In genomic region chr14:100090517-100090916, GRCm38 (mm10) we compare ENCODE assay signal across 13 mouse cellular contexts.
DNase-seq lines count a peak whose midpoint lies in the region; ATAC-seq and TF ChIP-seq lines count a peak whose summit lies in the region.
"Had no signal": no experiment of that assay in that cellular context is flagged by ENCODE, and none has a peak within 500 bp of the region (broad histone marks: within the 10 kb centered on the region; RNA-seq: fewer than 3 reads in every experiment).

No protein-coding gene starts in this region.

- no peak for TF ChIP-seq POLR2A in kidney, adult 2 months (IDR thresholded peaks at IDR 0.05; ENCODE audit: low read depth, low read length)

- no peak for TF ChIP-seq EP300 in stomach, postnatal 0 days (optimal IDR thresholded peaks at IDR 0.05)

- TF ChIP-seq CTCF in kidney, adult 2 months (conservative IDR thresholded peaks at IDR 0.05; ENCODE audit: insufficient read depth, insufficient read length, low read depth, low read length), result peak; percentile 53
- peak; percentile 38 for TF ChIP-seq CTCF in midbrain, postnatal 0 days (IDR thresholded peaks at IDR 0.05)
- TF ChIP-seq CTCF in Patski (IDR thresholded peaks at IDR 0.05), result peak; percentile 58
- peak; percentile 60 for TF ChIP-seq CTCF in stomach, postnatal 0 days (IDR thresholded peaks at IDR 0.05; ENCODE audit: low read depth)

- no peaks in the 10 kb centered on the region for H3K36me3 ChIP-seq in kidney, adult 2 months (ENCODE audit: control insufficient read depth, insufficient read depth, low read length)
- no peaks in the 10 kb centered on the region for H3K36me3 ChIP-seq in kidney, embryonic 16.5 days (ENCODE audit: insufficient read depth, low read length)
- H3K36me3 ChIP-seq in midbrain, postnatal 0 days (ENCODE audit: insufficient read depth, low read length), result no peaks in the 10 kb centered on the region
- H3K36me3 ChIP-seq in midbrain, embryonic 16.5 days (ENCODE audit: control insufficient read depth, insufficient read depth, low read length), result no peaks in the 10 kb centered on the region
- H3K36me3 ChIP-seq in stomach, postnatal 0 days (ENCODE audit: control insufficient read depth, insufficient read depth, low read length), result no peaks in the 10 kb centered on the region
- H3K36me3 ChIP-seq: embryonic facial prominence, embryonic 13.5 days; hindbrain, embryonic 15.5 days; liver, embryonic 15.5 days had no signal

- ATAC-seq in kidney, embryonic 16.5 days (ENCODE audit: low FRiP score, low TSS enrichment), result no peak
- no peak for ATAC-seq in midbrain, postnatal 0 days (ENCODE audit: low FRiP score)
- ATAC-seq in midbrain, embryonic 16.5 days, result no peak
- ATAC-seq in Patski, result no peak
- ATAC-seq in stomach, postnatal 0 days (ENCODE audit: low FRiP score, low TSS enrichment), result no peak

- CTCF ChIA-PET in Patski (lab: Charles Lee), result interaction anchor here (1.0 to 1.6 kb wide), 5 partner anchors 13 to 74 kb away, joined by 3 to 5 read pairs (median 3); no protein-coding TSS in a partner anchor

- DNase-seq in kidney, adult 2 months, result peak; percentile 11
- DNase-seq in midbrain, postnatal 0 days (ENCODE audit: low spot score), result no peak
- DNase-seq in Patski (ENCODE audit: low read depth, low spot score), result no peak
- no peak for DNase-seq in stomach, postnatal 0 days (ENCODE audit: low spot score)
- no peak for DNase-seq in cerebellum, adult 18-20 months
- DNase-seq: cerebellum, adult 9-10 months; midbrain, embryonic 14.5 days; right cerebral cortex, postnatal 25 days had no signal

- H3K9ac ChIP-seq in kidney, embryonic 16.5 days (replicated peaks; ENCODE audit: low read length), result no peak overlapping the region
- H3K9ac ChIP-seq in midbrain, postnatal 0 days (replicated peaks; ENCODE audit: low read length, poor library complexity, severe bottlenecking), result no peak overlapping the region
- no peak overlapping the region for H3K9ac ChIP-seq in midbrain, embryonic 16.5 days (ENCODE audit: low read depth, low read length)
- H3K9ac ChIP-seq in stomach, postnatal 0 days (ENCODE audit: low read length), result no peak overlapping the region
- H3K9ac ChIP-seq: embryonic facial prominence, embryonic 13.5 days; hindbrain, embryonic 15.5 days; liver, embryonic 15.5 days had no signal

- H3K27me3 ChIP-seq in kidney, adult 2 months (replicated peaks; ENCODE audit: control insufficient read depth, insufficient read depth, low read length), result no peaks in the 10 kb centered on the region
- H3K27me3 ChIP-seq in kidney, embryonic 16.5 days (ENCODE audit: insufficient read depth, low read length), result no peaks in the 10 kb centered on the region
- no peaks in the 10 kb centered on the region for H3K27me3 ChIP-seq in midbrain, postnatal 0 days (ENCODE audit: insufficient read depth, low read length)
- H3K27me3 ChIP-seq in midbrain, embryonic 16.5 days (ENCODE audit: control insufficient read depth, insufficient read depth, low read depth, low read length), result no peaks in the 10 kb centered on the region
- H3K27me3 ChIP-seq in Patski, result no peaks in the 10 kb centered on the region
- H3K27me3 ChIP-seq in stomach, postnatal 0 days (ENCODE audit: control insufficient read depth, insufficient read depth, low read length), result no peaks in the 10 kb centered on the region
- H3K27me3 ChIP-seq: embryonic facial prominence, embryonic 13.5 days; hindbrain, embryonic 15.5 days; liver, embryonic 15.5 days had no signal

- no peaks in the 10 kb centered on the region for H3K9me3 ChIP-seq in kidney, embryonic 16.5 days (ENCODE audit: low read length)
- no peaks in the 10 kb centered on the region for H3K9me3 ChIP-seq in midbrain, postnatal 0 days (ENCODE audit: low read length)
- H3K9me3 ChIP-seq in midbrain, embryonic 16.5 days (replicated peaks; ENCODE audit: control insufficient read depth, low read length, poor library complexity, severe bottlenecking), result no peaks in the 10 kb centered on the region
- no peaks in the 10 kb centered on the region for H3K9me3 ChIP-seq in stomach, postnatal 0 days (ENCODE audit: control insufficient read depth, low read length)
- H3K9me3 ChIP-seq: embryonic facial prominence, embryonic 13.5 days; hindbrain, embryonic 15.5 days; liver, embryonic 15.5 days had no signal

- WGBS in kidney, adult 2 months, result 100% methylated on average over 1 of the region's 1 CpGs
- 100% methylated on average over 1 of the region's 1 CpGs for WGBS in kidney, embryonic 16.5 days
- 100% methylated on average over 1 of the region's 1 CpGs for WGBS in midbrain, postnatal 0 days
- WGBS in midbrain, embryonic 16.5 days, result 91% methylated on average over 1 of the region's 1 CpGs
- WGBS in stomach, postnatal 0 days, result 92% methylated on average over 1 of the region's 1 CpGs

- POLR2A ChIA-PET in Patski (lab: Charles Lee), result no interaction called here

- H3K4me3 ChIP-seq in kidney, adult 2 months (ENCODE audit: insufficient read depth, low read depth, low read length), result no peak overlapping the region
- no peak overlapping the region for H3K4me3 ChIP-seq in kidney, embryonic 16.5 days (ENCODE audit: low read length)
- H3K4me3 ChIP-seq in midbrain, postnatal 0 days (ENCODE audit: low read depth, low read length), result no peak overlapping the region
- no peak overlapping the region for H3K4me3 ChIP-seq in midbrain, embryonic 16.5 days (ENCODE audit: low read depth, low read length)
- no peak overlapping the region for H3K4me3 ChIP-seq in stomach, postnatal 0 days (ENCODE audit: low read depth, low read length)
- H3K4me3 ChIP-seq: embryonic facial prominence, embryonic 13.5 days; hindbrain, embryonic 15.5 days; liver, embryonic 15.5 days had no signal

- H3K4me2 ChIP-seq in kidney, embryonic 16.5 days (replicated peaks; ENCODE audit: low read depth, low read length), result no peak overlapping the region
- no peak overlapping the region for H3K4me2 ChIP-seq in midbrain, postnatal 0 days (ENCODE audit: low read depth, low read length, poor library complexity, severe bottlenecking)
- H3K4me2 ChIP-seq in midbrain, embryonic 16.5 days (ENCODE audit: low read length), result no peak overlapping the region
- H3K4me2 ChIP-seq in stomach, postnatal 0 days (replicated peaks; ENCODE audit: low read depth), result no peak overlapping the region
- H3K4me2 ChIP-seq: embryonic facial prominence, embryonic 13.5 days; hindbrain, embryonic 15.5 days; liver, embryonic 15.5 days had no signal

- in situ Hi-C loops in Patski (cut with MboI; ENCODE audit: low pct_unique_long_range_greater_than_20kb), result loop anchor here (10.0 kb wide), 1 partner anchor 166 kb away; no protein-coding TSS in a partner anchor

- H3K4me1 ChIP-seq in kidney, adult 2 months (ENCODE audit: control insufficient read depth, insufficient read depth, low read length), result no peaks in the 10 kb centered on the region
- no peaks in the 10 kb centered on the region for H3K4me1 ChIP-seq in kidney, embryonic 16.5 days (ENCODE audit: insufficient read depth, low read length)
- H3K4me1 ChIP-seq in midbrain, postnatal 0 days (ENCODE audit: insufficient read depth, low read length), result no peaks in the 10 kb centered on the region
- H3K4me1 ChIP-seq in midbrain, embryonic 16.5 days (ENCODE audit: control insufficient read depth, insufficient read depth, low read length), result no peaks in the 10 kb centered on the region
- no peaks in the 10 kb centered on the region for H3K4me1 ChIP-seq in stomach, postnatal 0 days (replicated peaks; ENCODE audit: control insufficient read depth, insufficient read depth)
- H3K4me1 ChIP-seq: embryonic facial prominence, embryonic 13.5 days; hindbrain, embryonic 15.5 days; liver, embryonic 15.5 days had no signal

- no peak overlapping the region for H3K27ac ChIP-seq in kidney, adult 2 months (ENCODE audit: insufficient read depth, low read depth, low read length)
- no peak overlapping the region for H3K27ac ChIP-seq in kidney, embryonic 16.5 days (ENCODE audit: low read length)
- no peak overlapping the region for H3K27ac ChIP-seq in midbrain, postnatal 0 days (ENCODE audit: low read depth, low read length)
- no peak overlapping the region for H3K27ac ChIP-seq in midbrain, embryonic 16.5 days (ENCODE audit: low read length)
- H3K27ac ChIP-seq in stomach, postnatal 0 days (replicated peaks), result no peak overlapping the region
- H3K27ac ChIP-seq: embryonic facial prominence, embryonic 13.5 days; hindbrain, embryonic 15.5 days; liver, embryonic 15.5 days had no signal
